Mouse (Mus musculus) adrenal gland, postnatal 10 days (tissue): ENCODE measurements around the gene Ercc2. TPM values are rescaled to one million over a fixed set of nuclear protein-coding genes. Genes with fewer than 3 reads are reported as not detected.

Experiments
- DNase-seq: peaks from one replicate; pipeline ENCODE4 v3.0.0; 2021; ENCODE audit warnings: mixed read lengths
- total RNA-seq, 2 experiments: library from RNA; stranded (reverse); gene quantifications; 2 replicates each; pipeline ENCODE4 v1.2.3; 2021

The Ercc2 gene
- total RNA-seq, 2 experiments from 2014 or later: 18.8 to 29.0 TPM

- peak; percentile 93 for DNase-seq
Observed at GRCm38 (mm10) chr7:19405417-19405816, 23.6 kb downstream of the Ercc2 start.

- no peak for DNase-seq
Observed at GRCm38 (mm10) chr7:19409753-19410152, 27.9 kb downstream of the Ercc2 start.

GRCm38 (mm10) chr7:19410766-19411344 lies 29.0 kb downstream of the Ercc2 start:
- peak; percentile 82 for DNase-seq

GRCm38 (mm10) chr7:19411783-19412182 lies 30.0 kb downstream of the Ercc2 start:
- DNase-seq: no peak

- no peak for DNase-seq
Observed at GRCm38 (mm10) chr7:19413525-19413924, 31.7 kb downstream of the Ercc2 start.

GRCm38 (mm10) chr7:19416590-19416989 lies 34.8 kb downstream of the Ercc2 start:
- no peak for DNase-seq

GRCm38 (mm10) chr7:19420121-19420520 lies 38.3 kb downstream of the Ercc2 start:
- no peak for DNase-seq

GRCm38 (mm10) chr7:19420821-19421636 lies 39.2 kb downstream of the Ercc2 start:
- peak; percentile 93 for DNase-seq

- DNase-seq: no peak
Observed at GRCm38 (mm10) chr7:19423083-19423482, 41.3 kb downstream of the Ercc2 start.

GRCm38 (mm10) chr7:19424051-19424450 lies 42.2 kb downstream of the Ercc2 start:
- no peak for DNase-seq

- no peak for DNase-seq
Observed at GRCm38 (mm10) chr7:19426349-19426748, 44.5 kb downstream of the Ercc2 start.

GRCm38 (mm10) chr7:19426888-19427287 lies 45.1 kb downstream of the Ercc2 start:
- no peak for DNase-seq

GRCm38 (mm10) chr7:19427999-19428650 lies 46.3 kb downstream of the Ercc2 start:
- no peak for DNase-seq

- DNase-seq: no peak
Observed at GRCm38 (mm10) chr7:19429726-19430125, 47.9 kb downstream of the Ercc2 start.

- no peak for DNase-seq
Observed at GRCm38 (mm10) chr7:19430402-19430801, 48.6 kb downstream of the Ercc2 start.

- DNase-seq: no peak
Observed at GRCm38 (mm10) chr7:19432475-19432874, 50.7 kb downstream of the Ercc2 start.

- no peak for DNase-seq
Observed at GRCm38 (mm10) chr7:19436276-19436675, 54.5 kb downstream of the Ercc2 start.

GRCm38 (mm10) chr7:19437048-19437447 lies 55.2 kb downstream of the Ercc2 start:
- DNase-seq: no peak

GRCm38 (mm10) chr7:19441448-19442091 lies 59.8 kb downstream of the Ercc2 start:
- DNase-seq: no peak

- DNase-seq: peak; percentile 93
Observed at GRCm38 (mm10) chr7:19443344-19443743, 61.5 kb downstream of the Ercc2 start.

GRCm38 (mm10) chr7:19444801-19445200 lies 63.0 kb downstream of the Ercc2 start:
- peak; percentile 65 for DNase-seq
